Mouse (Mus musculus) heart, postnatal 0 days (tissue): Measurements from ENCODE around the gene Ptprt.

ENCODE experiments used
- CTCF ChIP-seq: IDR thresholded peaks from 2 replicates; pipeline ENCODE4 v1.5.1; 2016; ENCODE audit warnings: antibody characterized with exemption, control low read depth, low read depth
- EP300 ChIP-seq: IDR thresholded peaks from 2 replicates; pipeline ENCODE4 v1.6.1; 2016; ENCODE audit warnings: antibody characterized with exemption, low read depth

DNA sequence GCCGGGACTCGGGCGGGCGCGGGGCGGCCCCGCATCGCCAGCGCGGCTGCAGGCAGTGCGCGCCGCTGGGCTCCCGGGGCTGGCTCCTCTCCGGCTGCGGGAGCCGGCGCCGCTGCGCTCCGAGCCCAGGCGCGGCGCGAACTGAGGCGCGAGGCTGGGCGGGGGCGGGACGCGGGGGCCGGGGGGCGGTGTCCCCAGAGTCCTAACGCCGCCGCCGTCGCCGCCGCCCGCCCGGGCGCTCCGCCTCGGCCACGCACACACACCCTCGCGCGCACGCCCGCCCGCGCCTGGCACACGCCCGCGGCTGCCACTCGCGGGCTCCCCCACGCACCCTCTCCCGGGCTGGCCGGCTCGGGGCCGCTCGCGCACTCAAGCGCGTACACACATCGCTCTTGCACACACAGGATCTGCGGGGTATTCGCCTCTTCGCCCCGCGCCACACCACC is at the start of gene Ptprt:
- TF ChIP-seq CTCF (no peak), EP300 (no peak)
